Mouse (Mus musculus): ENCODE results near the gene Fstl3. TPM values are rescaled to one million over a fixed set of nuclear protein-coding genes. Genes with fewer than 3 reads are reported as not detected.

Fstl3 gene
- polyA plus RNA-seq, 1 experiment = 1.1 TPM

- TF ChIP-seq POLR2A (IDR thresholded peaks at IDR 0.05; ENCODE audit: borderline replicate concordance, low read depth, low read length) (no peak), CTCF (IDR thresholded peaks at IDR 0.05; ENCODE audit: low read depth, low read length) (no peak)
- Histone ChIP-seq H3K27ac (ENCODE audit: insufficient read depth, low read depth, low read length) (no peak overlapping the region), H3K4me1 (ENCODE audit: control insufficient read depth, insufficient read depth, low read length) (peaks cover 2% of the 10 kb centered on the region; the same call in 1 of the 2 replicates), H3K4me3 (ENCODE audit: insufficient read depth, low read length) (no peak overlapping the region)
Measured at GRCm38 (mm10) chr10:79794491-79794931, 17.4 kb downstream of the Fstl3 start.

- TF ChIP-seq POLR2A (IDR thresholded peaks at IDR 0.05; ENCODE audit: borderline replicate concordance, low read depth, low read length) = no peak
- no peak for TF ChIP-seq CTCF (IDR thresholded peaks at IDR 0.05; ENCODE audit: low read depth, low read length)
- Histone ChIP-seq H3K27ac (ENCODE audit: insufficient read depth, low read depth, low read length) (no peak overlapping the region), H3K4me3 (ENCODE audit: insufficient read depth, low read length) (no peak overlapping the region), H3K4me1 (ENCODE audit: control insufficient read depth, insufficient read depth, low read length) (peaks cover 2% of the 10 kb centered on the region; the same call in 1 of the 2 replicates)
Measured at GRCm38 (mm10) chr10:79795905-79796304, 18.8 kb downstream of the Fstl3 start.

GRCm38 (mm10) chr10:79797326-79797725 lies 20.3 kb downstream of the Fstl3 start:
- Histone ChIP-seq H3K4me3 (ENCODE audit: insufficient read depth, low read length) (no peak overlapping the region), H3K27ac (ENCODE audit: insufficient read depth, low read depth, low read length) (no peak overlapping the region), H3K4me1 (ENCODE audit: control insufficient read depth, insufficient read depth, low read length) (peaks cover 6% of the 10 kb centered on the region; the same call in 1 of the 2 replicates)
- TF ChIP-seq CTCF (IDR thresholded peaks at IDR 0.05; ENCODE audit: low read depth, low read length) (no peak), POLR2A (IDR thresholded peaks at IDR 0.05; ENCODE audit: borderline replicate concordance, low read depth, low read length) (no peak)

GRCm38 (mm10) chr10:79798289-79798928 lies 21.3 kb downstream of the Fstl3 start:
- no peak overlapping the region for H3K4me3 ChIP-seq (ENCODE audit: insufficient read depth, low read length)
- no peak for TF ChIP-seq CTCF (IDR thresholded peaks at IDR 0.05; ENCODE audit: low read depth, low read length)
- TF ChIP-seq POLR2A (IDR thresholded peaks at IDR 0.05; ENCODE audit: borderline replicate concordance, low read depth, low read length) = no peak
- H3K27ac ChIP-seq (ENCODE audit: insufficient read depth, low read depth, low read length) = no peak overlapping the region
- H3K4me1 ChIP-seq (ENCODE audit: control insufficient read depth, insufficient read depth, low read length) = peaks cover 12% of the 10 kb centered on the region

- TF ChIP-seq CTCF (IDR thresholded peaks at IDR 0.05; ENCODE audit: low read depth, low read length) (no peak), POLR2A (IDR thresholded peaks at IDR 0.05; ENCODE audit: borderline replicate concordance, low read depth, low read length) (no peak)
- H3K4me3 ChIP-seq (ENCODE audit: insufficient read depth, low read length) = no peak overlapping the region
- H3K4me1 ChIP-seq (ENCODE audit: control insufficient read depth, insufficient read depth, low read length) = peaks cover 12% of the 10 kb centered on the region
- no peak overlapping the region for H3K27ac ChIP-seq (ENCODE audit: insufficient read depth, low read depth, low read length)
Measured at GRCm38 (mm10) chr10:79800508-79800907, 23.4 kb downstream of the Fstl3 start.

- H3K27ac ChIP-seq (ENCODE audit: insufficient read depth, low read depth, low read length) = no peak overlapping the region
- TF ChIP-seq POLR2A (IDR thresholded peaks at IDR 0.05; ENCODE audit: borderline replicate concordance, low read depth, low read length) = no peak
- no peak for TF ChIP-seq CTCF (IDR thresholded peaks at IDR 0.05; ENCODE audit: low read depth, low read length)
- H3K4me1 ChIP-seq (ENCODE audit: control insufficient read depth, insufficient read depth, low read length) = peaks cover 12% of the 10 kb centered on the region
- no peak overlapping the region for H3K4me3 ChIP-seq (ENCODE audit: insufficient read depth, low read length)
Measured at GRCm38 (mm10) chr10:79801837-79802236, 24.8 kb downstream of the Fstl3 start.

- no peak overlapping the region for H3K27ac ChIP-seq (ENCODE audit: insufficient read depth, low read depth, low read length)
Measured at GRCm38 (mm10) chr10:79802331-79802971, 25.4 kb downstream of the Fstl3 start.

GRCm38 (mm10) chr10:79803716-79804323 lies 26.7 kb downstream of the Fstl3 start:
- TF ChIP-seq CTCF (IDR thresholded peaks at IDR 0.05; ENCODE audit: low read depth, low read length) = no peak
- no peak for TF ChIP-seq POLR2A (IDR thresholded peaks at IDR 0.05; ENCODE audit: borderline replicate concordance, low read depth, low read length)
- Histone ChIP-seq H3K4me3 (ENCODE audit: insufficient read depth, low read length) (no peak overlapping the region), H3K27ac (ENCODE audit: insufficient read depth, low read depth, low read length) (no peak overlapping the region), H3K4me1 (ENCODE audit: control insufficient read depth, insufficient read depth, low read length) (peaks cover 9% of the 10 kb centered on the region)

More at GRCm38 (mm10) chr10:79802331-79802971, 25.4 kb downstream of the Fstl3 start:
- Histone ChIP-seq H3K4me3 (ENCODE audit: insufficient read depth, low read length) (no peak overlapping the region), H3K4me1 (ENCODE audit: control insufficient read depth, insufficient read depth, low read length) (peaks cover 12% of the 10 kb centered on the region)
- TF ChIP-seq POLR2A (IDR thresholded peaks at IDR 0.05; ENCODE audit: borderline replicate concordance, low read depth, low read length) (no peak), CTCF (IDR thresholded peaks at IDR 0.05; ENCODE audit: low read depth, low read length) (no peak)

GRCm38 (mm10) chr10:79805636-79806035 lies 28.6 kb downstream of the Fstl3 start:
- TF ChIP-seq CTCF (IDR thresholded peaks at IDR 0.05; ENCODE audit: low read depth, low read length) (no peak), POLR2A (IDR thresholded peaks at IDR 0.05; ENCODE audit: borderline replicate concordance, low read depth, low read length) (no peak)
- peaks cover 9% of the 10 kb centered on the region for H3K4me1 ChIP-seq (ENCODE audit: control insufficient read depth, insufficient read depth, low read length)
- no peak overlapping the region for H3K27ac ChIP-seq (ENCODE audit: insufficient read depth, low read depth, low read length)
- H3K4me3 ChIP-seq (ENCODE audit: insufficient read depth, low read length) = no peak overlapping the region

GRCm38 (mm10) chr10:79806331-79806730 lies 29.3 kb downstream of the Fstl3 start:
- Histone ChIP-seq H3K27ac (ENCODE audit: insufficient read depth, low read depth, low read length) (no peak overlapping the region), H3K4me1 (ENCODE audit: control insufficient read depth, insufficient read depth, low read length) (peaks cover 9% of the 10 kb centered on the region), H3K4me3 (ENCODE audit: insufficient read depth, low read length) (no peak overlapping the region)
- TF ChIP-seq CTCF (IDR thresholded peaks at IDR 0.05; ENCODE audit: low read depth, low read length) = no peak
- TF ChIP-seq POLR2A (IDR thresholded peaks at IDR 0.05; ENCODE audit: borderline replicate concordance, low read depth, low read length) = no peak
